Mouse (Mus musculus) megakaryocyte, adult 5-6 weeks (primary cell): Measurements from ENCODE around the gene Wasl. TPM values are rescaled to one million over a fixed set of nuclear protein-coding genes. Genes with fewer than 3 reads are reported as not detected.

Source experiments
- ATAC-seq: 2 replicates; pipeline ENCODE4 v1.8.0; 2016; ENCODE audit warnings: mild to moderate bottlenecking, inconsistent platforms; ENCODE audit not compliant: poor library complexity, severe bottlenecking
- total RNA-seq, 2 experiments: library from RNA; stranded (forward) in 1 of 2; stranded (reverse) in 1 of 2; fragments of 153-499, 151-499 nt in 1 of 2; fragments of 221-1000, 200-1000 nt in 1 of 2; gene quantifications; 2 replicates each; pipeline versions ENCODE4 v1.2.3 to v1.2.4; 2015 to 2017

The Wasl gene
- total RNA-seq, 2 experiments from 2014 or later, result 6.6 to 19.1 TPM

DNA sequence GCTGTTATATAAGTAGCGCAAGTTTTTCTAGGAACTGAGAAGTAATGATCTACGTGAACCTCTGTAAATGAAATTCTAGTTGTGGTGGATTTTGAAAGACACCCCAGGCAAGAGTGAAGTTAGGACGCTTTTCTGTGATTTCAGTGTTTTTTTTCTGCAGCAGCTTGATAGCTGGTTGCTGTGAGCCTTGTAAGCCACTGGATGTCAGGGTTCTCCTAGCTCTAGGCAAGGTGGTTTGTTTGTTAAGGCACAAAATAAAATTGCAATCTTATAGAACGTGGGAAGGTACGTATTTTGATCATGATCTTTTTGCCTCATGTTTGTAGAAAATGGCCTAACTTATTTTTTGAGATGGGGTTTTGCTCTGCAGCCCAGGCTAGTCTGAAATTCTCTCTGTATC lies 95.8 kb downstream of the Wasl start:
- ATAC-seq, result no peak

DNA sequence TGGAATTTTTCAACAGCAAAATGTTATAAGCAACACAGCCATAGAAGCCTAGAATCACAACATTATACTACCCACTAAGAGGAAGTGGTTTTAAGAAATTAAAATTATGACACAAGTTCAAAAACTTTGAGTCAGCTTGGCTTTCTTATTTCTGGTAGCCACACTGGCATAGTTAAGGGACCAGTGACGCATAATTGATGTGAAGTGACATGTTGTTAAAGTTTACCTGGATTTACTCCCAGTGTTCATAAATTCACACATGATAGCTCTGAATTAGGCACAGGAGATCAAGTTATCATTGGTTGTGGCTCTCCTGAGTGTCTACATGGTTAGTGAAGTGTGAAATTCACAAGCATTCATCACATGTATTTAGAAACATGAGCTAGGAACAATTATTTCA lies 99.9 kb downstream of the Wasl start:
- ATAC-seq, result no peak

DNA sequence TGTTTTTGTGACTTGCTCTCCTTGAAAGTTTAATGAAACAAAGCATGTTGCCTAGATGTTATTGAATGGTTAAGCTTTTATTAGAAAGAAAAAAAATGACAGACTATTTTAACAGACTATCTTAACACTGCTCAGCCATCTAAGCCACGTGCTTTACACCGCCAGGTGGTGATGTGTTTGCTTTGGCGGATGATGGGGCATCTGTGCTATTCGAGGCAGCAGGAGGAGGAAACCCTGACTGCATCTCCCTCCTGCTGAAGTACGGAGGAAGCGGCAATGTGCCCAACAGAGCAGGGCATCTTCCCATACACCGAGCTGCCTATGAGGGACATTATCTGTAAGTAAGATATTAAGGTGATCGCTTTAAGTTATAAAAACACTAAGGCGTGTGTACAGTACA lies 100.7 kb downstream of the Wasl start:
- ATAC-seq, result no peak

Other genes with a start within 250 kb of the Wasl start
- gene Iqub, start 149.9 kb downstream of the Wasl start, total RNA-seq (2015), result not detected in 2 replicates
- 0.16 TPM in 1 of 2 replicates, not detected in the other for gene Iqub, start 149.9 kb downstream of the Wasl start, total RNA-seq (2017)
- 76.0 and 90.1 TPM in 2 replicates for gene Ndufa5, start 137.0 kb downstream of the Wasl start, total RNA-seq (2015)
- gene Ndufa5, start 137.0 kb downstream of the Wasl start, total RNA-seq (2017), result 160 and 182 TPM in 2 replicates
- gene Asb15, start 136.9 kb downstream of the Wasl start, total RNA-seq (2015), result not detected in 2 replicates
- gene Asb15, start 136.9 kb downstream of the Wasl start, total RNA-seq (2017), result not detected in 2 replicates
- not detected in 2 replicates for gene Lmod2, start 67.2 kb downstream of the Wasl start, total RNA-seq (2015)
- gene Lmod2, start 67.2 kb downstream of the Wasl start, total RNA-seq (2017), result not detected in 2 replicates
- not detected in 2 replicates for gene Hyal6, start 68.2 kb upstream of the Wasl start, total RNA-seq (2015)
- not detected in 2 replicates for gene Hyal6, start 68.2 kb upstream of the Wasl start, total RNA-seq (2017)
- not detected in 2 replicates for gene Hyal4, start 83.3 kb upstream of the Wasl start, total RNA-seq (2015)
- not detected in 2 replicates for gene Hyal4, start 83.3 kb upstream of the Wasl start, total RNA-seq (2017)
- not detected in 2 replicates for gene Spam1, start 126.2 kb upstream of the Wasl start, total RNA-seq (2015)
- gene Spam1, start 126.2 kb upstream of the Wasl start, total RNA-seq (2017), result not detected in 2 replicates
- not detected in 2 replicates for gene Hyal5, start 193.0 kb upstream of the Wasl start, total RNA-seq (2015)
- 0.11 TPM in 1 of 2 replicates, not detected in the other for gene Hyal5, start 193.0 kb upstream of the Wasl start, total RNA-seq (2017)